Mouse (Mus musculus) left cerebral cortex, postnatal 36 days (tissue): ENCODE results near the gene Phactr1. TPM values are rescaled to one million over a fixed set of nuclear protein-coding genes. Genes with fewer than 3 reads are reported as not detected.

Experiments
- DNase-seq, 2 experiments: peaks; one replicate each; pipeline ENCODE4 v3.0.0; 2021 to 2022; ENCODE audit warnings: low spot score in 2 of 2, mixed read lengths in 1 of 2
- intact Hi-C: fragments of 180-260 bp; cut with DNase I; formaldehyde crosslinking; loops from one replicate; pipeline ENCODE4 v1.15.1; 2025
- total RNA-seq, 2 experiments: library from RNA; stranded (reverse); gene quantifications; 2 replicates each; pipeline ENCODE4 v1.2.3; 2021

Phactr1 gene
- total RNA-seq, 2 experiments from 2014 or later: 499 to 557 TPM

DNA sequence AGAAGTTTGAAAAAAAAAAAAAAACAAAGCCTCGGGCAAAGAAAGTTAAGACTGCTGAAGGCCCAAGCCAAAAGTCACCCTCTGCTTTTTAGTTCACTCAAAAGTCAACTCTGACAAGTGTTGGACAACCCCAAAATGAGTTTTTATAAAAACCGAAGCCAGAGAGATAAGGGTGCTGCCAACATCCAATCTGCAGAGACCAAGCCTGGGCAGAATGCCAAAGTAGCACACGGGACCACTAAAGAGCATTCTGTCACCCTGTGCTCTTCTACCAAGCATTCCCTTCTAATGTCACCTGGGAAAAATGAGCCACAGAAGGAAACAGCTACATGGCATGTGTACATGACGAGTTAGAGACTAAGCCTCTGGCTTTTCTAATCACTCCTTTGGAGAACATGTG is 454.0 kb downstream of the Phactr1 start:
- intact Hi-C loops: no loop called here
- no peak for DNase-seq

DNA sequence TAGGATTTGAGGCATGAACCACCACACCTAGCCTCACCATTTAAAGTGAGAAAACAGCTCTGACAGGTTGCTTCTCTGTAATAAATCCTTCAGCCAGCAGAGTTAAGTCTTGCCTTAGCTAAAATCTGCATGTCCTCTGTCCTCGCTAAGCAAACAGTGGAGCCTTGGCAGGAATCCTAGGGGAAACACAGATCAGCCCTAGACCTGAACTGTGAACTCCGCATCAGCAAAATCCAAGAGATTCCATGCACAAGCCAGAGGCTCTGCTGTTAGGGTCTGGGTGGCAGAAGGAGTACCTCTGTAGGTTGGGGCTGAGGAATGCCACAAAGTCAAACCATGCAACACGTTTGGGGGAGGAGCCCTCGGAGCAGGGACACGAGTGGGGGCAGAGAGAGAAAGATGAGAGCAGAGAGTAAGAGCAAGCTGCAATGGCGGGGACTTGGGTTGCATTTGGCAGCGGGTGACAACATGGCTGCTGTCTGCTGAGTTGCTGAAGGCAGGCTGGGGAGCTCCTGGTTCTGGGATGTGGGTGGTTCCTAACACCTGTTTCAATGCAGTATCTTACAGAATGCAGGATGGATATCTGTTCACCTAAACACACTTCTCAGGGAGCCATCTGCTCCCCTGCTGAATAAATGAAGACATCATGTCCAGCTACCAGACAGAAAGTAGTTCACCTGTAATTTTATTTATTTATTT is 464.4 kb downstream of the Phactr1 start:
- intact Hi-C loops: no loop called here
- DNase-seq: no peak

DNA sequence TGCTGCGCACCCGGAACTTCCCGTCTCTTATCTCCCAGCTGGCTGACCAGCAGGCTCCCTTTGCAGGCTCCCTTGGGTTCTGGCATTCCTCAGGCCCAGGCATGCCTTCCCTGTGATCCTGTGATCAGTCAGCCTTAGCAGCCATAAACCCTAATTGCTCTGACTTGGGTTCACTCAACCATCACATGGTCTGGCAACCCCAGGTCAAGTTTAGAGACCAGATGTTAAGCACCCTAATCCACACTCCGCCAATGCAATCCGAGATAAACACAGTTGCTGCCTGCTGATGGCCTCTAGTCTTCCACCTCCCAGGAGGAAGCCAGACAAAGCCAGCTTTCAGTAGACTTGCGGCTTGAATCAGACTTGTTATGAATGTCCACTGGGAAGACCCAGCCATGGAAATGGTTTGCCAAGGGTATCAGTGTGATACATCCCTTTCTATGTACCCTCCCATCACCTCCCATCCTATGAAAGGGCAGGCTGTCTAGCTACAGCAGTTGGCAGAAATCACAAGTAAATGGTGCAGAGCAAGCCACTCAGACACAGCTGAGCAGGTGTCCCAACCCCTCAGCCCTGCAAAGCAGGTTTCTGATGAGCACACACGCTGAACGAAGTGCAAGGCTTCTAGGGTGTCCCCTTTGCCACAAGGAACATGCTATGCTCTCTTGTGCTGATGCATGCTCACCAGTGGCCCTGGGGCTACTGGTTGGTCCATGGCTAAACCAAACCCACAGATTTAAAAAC is 466.3 kb downstream of the Phactr1 start:
- no peak for DNase-seq
- intact Hi-C loops: no loop called here

DNA sequence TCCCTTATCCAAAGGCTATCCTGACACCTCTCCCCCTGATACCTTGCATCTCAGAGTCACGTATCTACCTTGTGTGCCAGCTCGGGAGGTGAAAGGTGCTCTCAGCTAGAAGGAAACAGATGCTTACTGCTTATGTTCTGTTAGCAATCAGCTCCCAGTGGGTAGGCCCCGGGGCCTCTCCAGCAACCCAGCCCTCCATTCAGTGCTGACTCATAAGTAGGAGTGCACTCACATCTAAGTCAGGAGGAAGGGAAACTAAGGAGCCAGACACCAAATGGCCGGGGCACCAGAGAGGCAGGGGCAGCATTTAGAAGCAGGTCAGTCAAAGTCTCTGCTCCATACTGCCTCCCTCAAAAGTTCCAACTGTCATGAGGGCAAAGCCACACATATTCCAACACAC is 468.3 kb downstream of the Phactr1 start:
- intact Hi-C loops: no loop called here
- DNase-seq: no peak

DNA sequence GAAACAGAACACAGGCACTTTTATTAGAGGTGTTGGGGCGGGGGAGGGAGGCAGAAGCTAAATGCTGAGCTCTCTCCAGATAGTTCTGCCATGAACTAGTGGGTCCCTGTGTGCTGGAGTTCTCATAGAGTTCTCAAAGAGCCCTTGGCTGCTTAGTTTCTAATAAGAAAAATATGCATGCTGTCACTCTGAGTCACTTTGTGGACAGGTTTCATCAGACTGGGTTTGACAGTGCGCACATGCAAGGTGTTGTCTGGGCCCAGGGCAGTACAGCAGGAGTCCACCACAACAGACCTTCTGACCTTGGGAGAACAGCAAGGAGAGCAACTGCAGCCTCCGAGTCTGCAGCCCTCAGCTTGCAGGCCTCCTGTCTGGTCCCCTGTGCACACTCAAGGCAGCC is 469.2 kb downstream of the Phactr1 start:
- no peak for DNase-seq

DNA sequence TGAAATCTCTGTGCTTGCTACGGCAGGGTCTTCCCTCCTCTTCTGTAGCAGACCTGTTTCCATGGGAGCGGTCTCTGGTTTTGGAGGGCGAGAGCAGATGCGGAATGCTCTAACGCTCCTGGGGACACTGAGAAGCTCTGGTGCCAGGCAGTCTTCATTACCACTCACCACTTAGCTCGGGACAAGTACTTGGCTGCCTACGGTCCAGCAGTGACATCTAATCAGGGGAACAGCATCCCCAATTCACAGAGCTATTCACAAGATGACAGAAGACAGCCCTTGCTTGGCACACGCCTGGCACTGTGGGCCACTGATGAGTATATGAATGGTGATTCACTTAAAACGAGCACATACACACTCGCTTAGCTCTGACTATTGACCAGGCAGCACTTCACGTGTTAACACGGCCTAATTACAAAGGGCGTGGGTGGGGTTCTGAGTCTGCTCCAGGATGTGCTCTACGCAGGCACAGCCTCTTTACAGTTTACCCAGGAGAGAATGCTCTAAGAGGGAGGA is 471.6 kb downstream of the Phactr1 start:
- DNase-seq: no peak
- intact Hi-C loops: no loop called here

More for the DNA sequence above, 469.2 kb downstream of the Phactr1 start:
- intact Hi-C loops: no loop called here

DNA sequence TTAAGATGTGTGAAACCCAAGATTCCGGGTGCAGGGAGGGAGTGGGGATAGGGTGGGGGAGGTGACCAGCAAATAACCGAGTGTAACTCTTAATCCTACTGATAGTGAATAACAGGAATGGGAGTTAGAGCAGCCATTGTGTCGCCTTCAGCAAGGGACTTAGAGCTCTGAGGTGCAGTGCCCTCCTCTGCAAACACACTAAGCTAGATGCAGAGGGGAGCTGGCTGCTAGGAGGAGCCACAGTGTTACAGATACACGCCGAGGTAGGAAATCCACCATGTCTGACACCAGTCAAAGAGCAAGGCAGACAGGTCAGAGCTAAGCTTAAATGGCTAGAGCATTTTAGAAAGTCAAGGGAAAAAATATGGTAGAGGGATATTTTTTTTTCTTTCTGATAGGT is 476.9 kb downstream of the Phactr1 start:
- intact Hi-C loops: no loop called here
- DNase-seq: no peak

DNA sequence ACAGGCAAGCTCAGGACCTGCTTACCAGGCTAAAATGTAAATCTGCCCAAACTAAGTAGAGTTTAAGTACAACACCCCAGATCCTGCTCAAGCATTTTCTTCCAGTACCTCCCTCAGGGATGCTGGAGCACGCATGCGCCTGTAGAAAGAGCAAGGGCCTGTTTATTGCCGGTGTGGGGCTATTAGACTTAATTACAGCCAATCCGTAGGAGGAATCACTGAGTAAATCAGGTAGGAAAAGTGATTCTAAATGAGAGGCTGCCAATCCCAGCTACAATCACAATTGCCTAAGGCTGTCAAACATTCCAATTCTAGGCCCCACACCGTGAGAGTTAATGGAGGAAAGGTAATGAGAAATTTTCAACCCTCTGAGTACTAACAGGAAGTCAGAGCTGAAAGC is 477.9 kb downstream of the Phactr1 start:
- DNase-seq: no peak
- intact Hi-C loops: no loop called here

DNA sequence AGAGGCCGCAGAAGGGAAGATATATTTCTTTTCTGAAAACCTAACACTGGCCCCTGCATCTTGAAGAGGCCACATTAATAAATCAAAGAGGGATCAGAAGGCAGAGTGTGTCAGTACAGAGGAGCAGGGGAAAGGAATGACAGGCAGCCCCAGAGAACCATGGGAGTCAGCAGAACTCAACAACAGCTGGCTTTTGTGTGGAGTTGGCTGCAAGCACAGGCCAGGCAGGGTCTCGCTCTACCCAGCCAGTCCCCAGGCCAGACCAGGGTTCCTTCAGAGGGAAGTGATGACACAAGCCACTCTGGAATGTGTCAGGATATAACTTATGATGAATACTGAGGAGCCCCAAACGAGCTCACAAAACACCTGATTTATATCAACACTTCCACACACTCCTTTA is 479.0 kb downstream of the Phactr1 start:
- DNase-seq: no peak
- intact Hi-C loops: no loop called here

DNA sequence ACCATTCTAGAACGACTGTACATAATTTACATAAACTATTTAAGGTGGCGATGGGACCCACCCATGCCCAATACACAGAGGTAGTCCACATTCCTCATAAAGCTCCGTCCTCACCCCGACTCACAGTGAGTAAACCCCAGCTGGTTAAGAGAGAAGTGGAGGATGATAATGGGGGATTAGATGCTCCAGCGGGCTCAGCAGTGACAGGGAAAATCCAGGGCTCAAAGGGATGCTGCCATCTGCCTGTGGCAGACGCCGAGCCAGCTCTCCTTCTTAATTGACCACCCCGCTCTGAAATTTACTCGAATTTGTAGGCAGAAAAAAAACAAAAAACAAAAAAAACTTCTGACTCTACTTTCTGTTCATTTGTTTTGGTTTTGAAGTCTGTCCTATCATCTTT is 487.3 kb downstream of the Phactr1 start:
- no peak for DNase-seq
- intact Hi-C loops: no loop called here

DNA sequence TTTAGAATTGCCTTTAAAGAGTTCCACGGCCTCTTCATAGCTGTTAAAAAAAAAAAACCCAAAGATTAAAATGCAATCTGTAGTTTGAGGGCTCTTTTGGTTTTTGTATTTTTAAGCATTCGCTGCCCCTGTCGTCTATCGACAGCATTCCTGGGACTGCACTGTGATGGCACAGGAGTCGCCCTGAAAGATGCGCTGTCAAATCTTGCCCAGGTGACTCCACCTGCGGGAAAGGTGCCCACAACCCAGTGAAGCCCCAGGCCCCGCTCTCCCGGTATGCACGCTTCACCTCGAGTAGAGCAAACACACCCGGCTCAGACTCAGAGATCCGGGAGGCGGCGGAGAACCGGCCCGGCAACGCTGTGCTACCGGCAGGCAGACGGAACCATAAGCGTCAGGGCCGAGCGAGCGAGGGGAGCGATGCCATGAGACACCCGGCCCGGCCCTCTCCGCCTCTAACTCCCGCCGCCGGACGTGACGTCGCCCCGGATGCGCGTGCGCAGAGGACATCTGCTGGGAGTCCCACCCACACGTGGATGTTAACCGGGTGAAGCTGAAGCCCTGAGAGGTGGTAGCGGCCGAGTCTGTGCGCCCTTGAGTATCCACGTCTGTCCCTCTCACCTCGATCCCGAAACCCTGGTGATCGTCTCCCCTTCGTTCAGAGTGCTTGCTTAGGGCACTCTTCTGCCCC is 490.7 kb downstream of the Phactr1 start, which contains the start of gene Tbc1d7:
Gene Tbc1d7 (minus strand): TSS at position 482 of the 691 bp plus-strand sequence.
- peak; percentile 98 to 99 for DNase-seq
- intact Hi-C loops: loop anchor here (1.0 to 5.0 kb wide), 2 partner anchors 196 to 227 kb away; partner anchors contain the start of genes Nol7 and Sirt5

DNA sequence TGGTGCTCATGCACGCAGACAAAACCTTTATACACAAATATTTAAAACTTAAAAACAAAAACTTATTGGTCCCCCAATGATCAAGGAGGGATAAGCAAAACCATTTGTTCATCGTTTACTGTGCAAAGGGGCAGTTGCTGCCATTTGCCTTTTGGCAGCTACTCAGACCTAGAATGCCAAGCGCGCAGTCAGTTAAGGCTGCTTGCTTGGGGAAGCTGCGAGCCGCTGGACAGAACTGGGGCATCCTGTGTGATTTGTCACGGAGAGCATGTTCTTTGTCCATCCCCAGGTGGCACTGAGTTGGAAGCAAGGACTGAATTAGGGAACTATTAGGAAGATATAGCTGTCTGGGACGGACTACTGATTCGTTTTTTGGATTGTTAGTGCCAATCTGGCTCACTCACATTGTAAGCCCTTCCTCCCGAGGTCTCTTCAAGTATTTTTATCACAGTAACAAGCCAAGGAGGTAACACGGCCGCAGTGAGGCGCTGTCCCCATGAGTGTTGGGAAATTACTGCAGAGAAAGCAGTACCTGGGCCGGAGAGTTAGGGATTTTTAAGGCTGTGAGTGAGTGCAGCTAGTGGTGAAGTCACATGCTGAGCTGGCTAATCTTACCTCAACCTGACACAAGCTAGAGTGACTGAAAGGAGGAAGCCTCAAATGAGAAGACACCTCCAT is 491.8 kb downstream of the Phactr1 start:
- intact Hi-C loops: loop anchor here (5.0 kb wide), 1 partner anchor 195 kb away; the partner anchor contains the start of gene Sirt5
- no peak for DNase-seq

DNA sequence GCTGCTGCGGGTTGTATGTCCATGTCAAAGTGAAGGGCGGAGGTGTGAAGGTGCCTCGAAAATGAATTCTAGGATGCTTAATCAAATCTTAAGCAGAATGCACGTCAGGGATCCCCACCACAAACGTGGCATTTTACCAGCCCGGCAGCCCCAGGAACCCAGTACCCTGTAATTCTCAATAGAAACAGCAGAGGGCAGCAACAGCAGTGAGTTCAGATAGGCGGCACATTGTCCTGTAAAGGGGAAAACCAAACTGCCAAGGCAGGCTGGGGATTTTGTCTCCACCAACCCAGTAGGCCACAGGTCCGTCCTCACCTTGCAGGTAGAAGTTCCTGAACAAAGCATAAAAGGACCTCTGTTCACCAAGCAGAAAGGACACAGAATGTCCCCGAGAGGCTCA is 492.8 kb downstream of the Phactr1 start:
- DNase-seq: peak; percentile 76 to 79
- intact Hi-C loops: loop anchor here (5.0 kb wide), 1 partner anchor 194 kb away; the partner anchor contains the start of gene Sirt5

DNA sequence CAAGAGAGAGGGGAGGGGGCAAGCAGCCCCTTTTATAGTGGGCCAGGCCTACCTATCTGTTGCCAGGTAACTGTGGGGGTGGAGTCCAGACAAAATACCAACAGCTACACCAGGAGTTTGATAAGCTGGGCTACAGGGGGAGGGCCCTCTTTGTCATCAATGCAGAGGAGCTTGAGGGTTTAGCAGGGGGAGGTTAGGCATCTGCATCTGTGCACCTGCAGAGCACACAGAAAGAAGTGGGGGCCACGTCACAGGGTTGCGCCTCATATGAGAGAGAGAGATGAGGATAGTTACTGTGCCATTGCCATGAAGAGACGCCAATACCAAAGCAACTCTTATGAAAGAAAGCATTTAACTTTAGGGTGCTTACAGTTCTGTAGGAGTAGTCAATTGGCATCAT is 496.3 kb downstream of the Phactr1 start:
- no peak for DNase-seq
- intact Hi-C loops: loop anchor here (5.0 kb wide), 1 partner anchor 561 kb away; no protein-coding TSS in a partner anchor

DNA sequence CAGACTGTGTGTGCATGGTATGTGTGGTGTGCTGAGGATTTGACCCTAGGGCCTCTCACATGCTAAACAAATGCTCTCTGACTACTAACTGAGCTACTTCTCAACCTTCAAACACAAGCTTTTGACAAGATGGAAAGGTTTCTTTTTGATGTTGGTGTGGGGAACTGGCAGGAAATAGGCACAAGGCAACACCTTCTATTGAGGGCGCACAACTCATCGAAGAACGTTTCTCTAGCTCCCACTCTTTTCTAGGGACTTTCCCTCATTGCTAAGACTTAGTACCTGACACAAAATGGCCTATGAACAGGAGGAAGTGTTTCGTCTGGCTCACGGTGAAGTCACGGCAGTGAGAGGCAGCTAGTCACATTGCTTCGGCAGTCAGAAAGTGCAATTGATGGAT is 496.9 kb downstream of the Phactr1 start:
- intact Hi-C loops: loop anchor here (5.0 kb wide), 1 partner anchor 560 kb away; no protein-coding TSS in a partner anchor
- no peak for DNase-seq

DNA sequence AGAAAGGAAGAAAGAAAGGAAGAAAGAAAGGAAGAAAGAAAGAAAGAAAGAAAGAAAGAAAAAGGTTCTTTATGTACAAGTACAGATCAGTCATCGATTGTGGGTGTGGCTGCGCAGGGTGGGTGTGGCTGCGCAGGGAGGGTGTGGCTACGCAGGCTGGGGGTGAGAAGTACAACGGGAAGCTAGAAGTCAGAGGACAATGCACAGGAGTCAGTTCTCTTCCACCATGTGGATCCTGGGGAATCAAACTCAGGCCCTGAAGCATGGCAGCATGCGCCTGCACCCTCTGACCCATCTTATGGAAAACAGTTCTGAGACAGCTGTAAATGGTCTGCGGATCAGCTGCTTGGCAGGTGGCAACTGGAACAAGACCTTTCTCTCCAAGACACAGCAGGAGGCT is 500.7 kb downstream of the Phactr1 start:
- intact Hi-C loops: loop anchor here (5.0 to 10.0 kb wide), 3 partner anchors 141 to 374 kb away; no protein-coding TSS in a partner anchor
- DNase-seq: no peak

DNA sequence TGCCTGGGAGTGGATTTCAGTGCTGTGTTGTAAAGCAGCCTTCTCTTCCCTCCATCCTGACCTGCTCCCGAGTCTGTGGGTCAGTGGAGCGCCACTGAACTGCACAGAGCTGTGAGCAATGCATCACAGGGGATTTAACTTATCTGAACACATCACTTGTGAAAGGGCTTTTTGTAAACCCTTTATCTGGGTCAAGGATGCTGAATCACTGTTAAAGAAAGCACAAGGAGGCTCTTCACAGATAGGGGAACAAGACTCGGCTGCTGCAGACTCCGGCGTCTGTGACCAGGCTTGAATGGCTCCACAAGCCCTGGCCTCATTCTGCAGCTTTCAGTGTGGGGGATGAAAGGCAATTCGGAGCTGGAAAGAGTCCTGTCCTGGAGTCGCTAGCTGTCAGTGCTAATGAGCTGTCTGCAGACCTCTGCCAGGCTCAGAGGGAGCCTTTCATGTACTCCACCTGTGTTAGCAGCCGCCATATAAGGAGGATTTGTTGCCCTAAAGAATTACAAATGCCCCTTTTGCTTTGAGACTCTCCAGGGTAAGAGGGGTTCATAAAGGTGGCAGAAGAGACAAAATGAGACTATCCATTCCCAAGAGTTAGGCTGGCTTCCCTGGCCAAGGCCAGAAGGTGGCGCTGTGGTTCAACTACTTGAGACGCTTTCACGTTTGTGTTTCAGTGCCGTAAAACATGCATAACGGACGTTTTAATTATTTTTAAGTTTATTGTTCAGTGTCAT is 502.2 kb downstream of the Phactr1 start:
- peak; percentile 80 to 83 for DNase-seq
- intact Hi-C loops: loop anchor here (2.0 to 10.0 kb wide), 4 partner anchors 120 to 372 kb away; no protein-coding TSS in a partner anchor

DNA sequence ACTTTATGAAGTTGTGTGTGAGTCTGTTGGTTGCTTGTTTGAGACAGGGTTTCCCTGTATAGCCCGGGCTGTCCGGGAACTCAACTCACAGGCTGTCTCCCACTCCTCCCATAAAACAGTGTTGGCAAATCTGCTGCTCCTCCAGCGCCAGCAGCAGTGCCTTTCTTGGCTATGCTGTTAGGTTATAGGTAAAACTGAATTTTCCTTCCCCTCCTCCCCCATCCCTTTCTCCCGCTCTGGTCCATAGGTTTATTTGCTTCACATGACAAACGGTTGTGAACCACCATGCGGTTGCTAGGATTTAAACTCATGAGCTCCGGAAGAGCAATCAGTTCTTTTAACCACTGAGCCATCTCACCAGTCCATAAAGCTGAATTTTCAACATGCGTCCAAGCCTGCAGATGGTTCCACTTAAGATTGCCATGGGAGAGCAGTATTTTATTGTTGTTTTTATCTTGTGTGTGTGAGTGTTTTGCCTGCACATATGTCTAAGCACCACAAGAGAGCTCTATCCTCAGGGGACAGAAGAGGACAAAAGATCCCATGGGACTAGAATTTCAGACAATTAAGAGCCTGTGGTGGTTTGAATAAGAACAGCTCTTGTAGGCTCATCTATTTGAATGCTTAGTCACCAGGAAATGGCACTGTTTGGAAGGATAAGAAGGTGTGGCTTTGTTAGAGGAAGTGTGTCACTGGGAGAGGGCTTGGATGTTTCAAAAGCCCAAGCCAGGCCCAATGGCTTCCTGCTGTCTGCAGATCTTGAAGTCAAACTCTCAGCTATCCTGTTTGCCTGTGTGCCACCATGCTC is 503.0 kb downstream of the Phactr1 start:
- intact Hi-C loops: loop anchor here (2.0 to 10.0 kb wide), 4 partner anchors 119 to 371 kb away; no protein-coding TSS in a partner anchor
- no peak for DNase-seq
